Mouse (Mus musculus): ENCODE measurements around the gene Trp73. TPM values are rescaled to one million over a fixed set of nuclear protein-coding genes. Genes with fewer than 3 reads are reported as not detected.

Gene Trp73
- total RNA-seq, 2 experiments from 2014 or later = 0.27 to 0.32 TPM

DNA sequence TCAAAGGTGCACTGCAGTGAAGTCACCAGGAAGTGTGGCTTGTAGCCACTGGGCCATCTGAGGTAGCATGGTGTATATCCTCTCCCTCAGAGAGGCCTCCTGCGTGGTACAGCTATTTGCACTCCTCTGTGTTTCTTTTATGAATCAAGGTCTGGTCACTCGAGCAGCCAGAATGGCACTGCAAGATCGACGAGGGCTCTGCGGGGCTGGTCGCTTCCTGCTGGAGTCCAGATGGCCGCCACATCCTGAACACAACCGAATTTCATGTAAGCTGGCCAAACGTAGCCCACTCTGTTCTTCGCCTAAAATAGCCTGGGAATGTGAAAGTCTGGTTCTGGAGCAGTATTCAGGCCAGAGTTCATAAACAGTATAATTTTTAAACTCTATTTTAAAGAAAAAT lies 6.3 kb upstream of the Trp73 start:
- intact Hi-C loops (cut with DNase I) = no loop called here
- DNase-seq (ENCODE audit: low spot score in 2 of 2) = no peak

DNA sequence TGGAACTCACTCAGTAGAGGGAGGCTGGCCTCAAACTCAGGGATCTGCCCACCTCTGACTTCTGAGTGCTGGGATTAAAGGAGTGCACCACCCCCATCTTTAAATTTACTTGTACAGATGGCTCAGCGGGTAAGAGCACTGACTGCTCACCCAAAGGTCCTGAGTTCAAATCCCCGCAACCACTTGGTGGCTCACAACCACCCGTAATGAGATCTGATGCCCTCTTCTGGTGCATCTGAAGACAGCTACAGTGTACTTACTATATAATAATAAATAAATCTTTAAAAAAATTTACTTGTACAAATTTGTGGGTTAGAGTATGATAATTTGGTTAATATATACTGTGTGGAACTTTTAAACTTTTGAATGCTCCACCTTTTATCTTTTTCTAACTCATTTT lies 4.7 kb upstream of the Trp73 start:
- DNase-seq (ENCODE audit: low spot score in 2 of 2) = no peak
- intact Hi-C loops (cut with DNase I) = no loop called here

DNA sequence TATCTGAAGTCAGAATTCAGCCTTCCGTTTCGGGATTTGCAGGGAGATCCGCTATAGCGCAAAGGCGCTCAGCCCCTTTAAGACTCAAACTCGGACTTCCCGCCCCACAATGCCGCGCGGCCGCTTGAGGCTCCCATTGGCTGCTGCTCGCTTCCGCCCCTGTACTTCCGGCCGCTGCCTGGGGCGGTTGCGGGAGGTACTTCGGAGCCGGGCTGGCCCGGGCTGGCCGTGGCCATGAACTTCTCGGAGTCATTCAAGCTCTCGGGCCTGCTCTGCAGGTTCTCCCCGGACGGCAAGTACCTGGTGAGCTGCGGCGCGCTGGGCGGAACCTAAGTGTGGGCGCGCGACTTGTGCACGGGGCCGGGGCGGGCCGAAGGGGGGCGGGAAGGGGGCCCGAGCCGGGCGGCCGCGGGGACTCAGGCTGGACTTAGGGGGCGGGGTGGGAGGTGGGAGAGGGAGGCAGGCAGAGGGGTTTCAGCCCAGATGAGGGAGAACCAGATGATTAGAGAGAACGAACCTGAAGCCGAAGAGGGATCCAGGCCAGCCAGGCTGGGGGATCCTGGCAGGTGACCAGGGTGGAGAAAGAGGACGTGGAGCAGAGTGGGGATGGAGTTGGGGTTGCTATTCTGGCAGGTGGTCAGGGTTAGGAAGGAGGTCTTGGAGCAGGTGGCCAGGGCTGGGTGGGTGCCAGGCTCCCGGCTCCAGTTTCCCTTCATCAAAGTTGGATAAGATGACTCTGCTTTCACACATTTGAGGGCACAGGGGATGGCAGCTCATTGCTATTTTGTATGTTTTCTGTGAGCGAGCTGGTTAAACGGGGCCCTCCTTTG lies 2.4 kb upstream of the Trp73 start, which contains the start of gene Wrap73:
Wrap73 (plus strand) TSS at position 162 of the 830 bp plus-strand sequence.
- peak; percentile 90 for DNase-seq (ENCODE audit: low spot score in 2 of 2)
- intact Hi-C loops (cut with DNase I) = loop anchor here (2.0 kb wide), 1 partner anchor 18 kb away; the partner anchor contains the start of gene Tprgl

DNA sequence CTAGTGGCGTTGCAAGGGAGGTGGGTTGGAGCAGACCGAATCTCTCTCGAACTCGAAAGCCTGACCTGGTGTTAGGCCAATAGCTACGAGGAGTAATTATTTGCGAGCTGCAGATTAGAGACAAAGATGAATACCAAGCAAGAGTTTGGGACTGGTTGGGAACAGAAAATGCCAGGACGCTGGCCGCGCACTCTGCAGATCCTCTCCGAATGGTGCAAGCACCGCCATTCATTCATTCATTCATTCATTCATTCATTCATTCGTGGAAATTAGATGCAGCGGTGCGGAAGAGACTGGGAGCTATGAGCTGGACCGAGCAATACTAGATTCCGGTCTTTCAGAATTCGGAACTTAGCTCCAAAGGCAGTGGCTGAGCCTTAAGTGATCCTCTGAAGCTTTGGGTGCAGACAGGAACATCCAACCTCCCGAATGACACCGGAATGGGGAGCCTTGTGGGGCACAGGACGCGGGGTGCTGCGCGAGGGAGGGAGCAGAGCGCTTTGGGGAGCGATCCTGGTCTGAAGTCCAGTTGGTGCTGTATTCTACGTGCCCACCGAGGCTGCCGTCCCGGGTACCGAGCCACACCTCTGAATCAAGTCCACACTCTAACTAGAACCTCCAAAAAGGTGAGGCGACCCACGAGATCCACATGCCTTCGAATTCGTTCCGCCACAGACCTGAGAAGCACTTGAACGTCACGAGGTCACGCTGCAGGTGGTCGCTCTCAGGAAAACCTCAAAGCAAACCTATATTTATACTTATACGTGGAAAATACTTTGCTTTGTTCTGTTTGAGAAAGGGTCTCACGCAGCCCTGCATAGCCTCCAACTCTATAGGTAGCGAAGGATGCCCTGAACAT lies 1.2 kb upstream of the Trp73 start:
- intact Hi-C loops (cut with DNase I) = no loop called here

DNA sequence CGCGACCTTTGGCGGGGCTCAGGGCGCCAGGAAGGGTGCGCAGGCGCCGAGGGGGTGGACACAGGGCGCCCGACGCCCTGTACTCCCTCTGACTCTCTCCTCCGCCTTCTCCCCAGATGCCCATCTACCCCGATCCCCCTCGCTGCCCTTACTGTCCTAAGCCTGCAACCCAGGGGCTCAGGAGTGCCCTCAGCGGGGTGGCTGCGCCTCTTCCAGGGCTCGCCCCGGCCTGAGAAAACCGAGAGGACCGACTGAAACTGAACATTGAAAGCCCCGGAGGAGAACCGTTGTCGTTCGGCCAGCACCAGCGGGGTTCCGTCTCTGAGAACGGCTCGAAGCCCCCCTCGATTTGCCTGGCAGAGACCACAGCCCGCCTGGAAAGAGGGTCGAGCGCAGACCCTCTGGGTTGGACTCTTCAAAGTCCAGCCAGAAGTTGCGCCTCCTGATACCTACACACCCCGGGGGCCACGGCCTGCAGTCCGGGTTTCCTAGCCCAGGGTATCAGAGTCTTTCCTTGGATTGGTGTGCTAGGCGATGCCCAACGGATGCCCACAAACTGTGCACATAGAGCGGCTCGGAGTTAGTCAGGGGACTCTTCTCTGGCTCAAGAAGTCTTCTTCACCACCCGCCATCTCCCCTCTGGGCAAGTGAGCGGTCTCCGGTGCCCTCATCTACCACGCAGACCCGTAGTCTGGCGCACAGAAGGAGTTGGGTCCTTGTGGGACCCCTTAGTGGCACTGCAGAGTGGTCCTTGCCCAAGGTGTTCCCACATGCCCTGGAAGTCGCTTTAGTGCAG lies 403 bp upstream of the Trp73 start:
- intact Hi-C loops (cut with DNase I) = no loop called here
- no peak for DNase-seq (ENCODE audit: low spot score in 2 of 2)

More for the DNA sequence above, 1.2 kb upstream of the Trp73 start:
- no peak for DNase-seq (ENCODE audit: low spot score in 2 of 2)

DNA sequence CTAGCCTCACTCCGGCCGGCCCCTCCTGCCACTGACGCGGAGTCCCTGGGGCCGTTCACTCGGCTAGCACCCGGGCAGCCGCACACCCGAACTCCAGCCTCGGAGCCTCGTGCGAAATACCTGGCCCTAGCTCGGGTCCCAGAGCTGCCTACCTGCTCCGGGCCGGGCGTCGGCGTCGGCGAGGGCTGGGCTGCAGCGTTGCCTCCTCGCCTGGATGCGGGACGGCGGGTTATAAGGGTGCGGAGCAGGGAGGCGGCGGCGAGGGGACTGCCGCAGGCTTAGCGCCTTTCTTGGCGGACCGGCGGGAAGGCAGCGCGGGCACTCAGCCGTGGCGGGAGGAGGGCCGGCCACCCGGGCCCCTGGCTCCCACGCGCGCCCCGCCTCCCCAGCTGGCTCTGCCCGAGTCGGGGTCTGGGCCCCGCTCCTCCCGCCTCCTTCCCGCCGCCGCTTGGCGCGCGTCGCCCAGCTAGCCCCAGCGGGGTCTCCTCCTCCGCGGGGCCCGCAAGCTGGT lies 282 bp downstream of the Trp73 start:
- intact Hi-C loops (cut with DNase I) = loop anchor here (5.0 kb wide), 1 partner anchor 503 kb away; no protein-coding TSS in a partner anchor
- DNase-seq (ENCODE audit: low spot score in 2 of 2) = no peak

DNA sequence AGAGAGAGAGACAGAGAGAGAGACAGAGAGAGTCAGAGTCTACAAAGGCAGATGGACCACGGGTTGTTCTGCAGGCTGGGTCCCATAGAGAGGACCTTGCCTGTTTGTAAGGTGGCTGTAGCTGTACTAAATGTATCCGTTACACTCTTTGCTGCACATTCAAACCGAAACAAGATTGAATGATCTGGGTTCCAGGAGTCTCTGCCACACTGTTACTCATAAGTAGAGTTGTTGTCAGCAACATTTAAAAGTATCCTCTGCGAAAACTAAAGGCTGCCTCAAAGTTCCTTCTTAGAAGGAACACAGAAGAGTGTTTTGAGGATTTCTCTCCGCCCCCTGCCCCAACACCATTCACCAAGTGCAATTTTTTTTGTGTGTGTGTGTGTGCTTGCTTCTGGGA lies 2.9 kb downstream of the Trp73 start:
- intact Hi-C loops (cut with DNase I) = loop anchor here (5.0 kb wide), 1 partner anchor 505 kb away; no protein-coding TSS in a partner anchor

DNA sequence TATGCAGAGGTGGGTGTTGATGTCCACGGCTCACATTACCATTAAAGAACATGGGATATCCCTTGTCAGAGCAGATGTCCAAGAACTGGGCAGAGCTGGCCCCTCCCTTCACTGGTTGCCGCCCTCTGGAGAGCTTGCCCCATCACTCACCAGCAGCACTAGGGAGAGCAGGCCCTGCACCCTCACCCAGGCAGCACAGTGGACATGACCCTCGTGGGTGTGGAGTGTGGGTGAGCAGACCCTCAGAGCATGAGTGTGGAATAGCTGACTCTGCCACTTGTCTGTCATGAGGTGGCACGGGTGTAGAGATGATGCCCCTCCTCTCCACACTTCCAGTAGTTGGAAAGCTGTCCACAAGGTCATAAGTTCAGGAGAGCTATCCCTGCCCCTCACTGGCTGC lies 5.2 kb downstream of the Trp73 start:
- intact Hi-C loops (cut with DNase I) = loop anchor here (5.0 kb wide), 1 partner anchor 507 kb away; no protein-coding TSS in a partner anchor
- DNase-seq (ENCODE audit: low spot score in 2 of 2) = no peak

More for the DNA sequence above, 2.9 kb downstream of the Trp73 start:
- no peak for DNase-seq (ENCODE audit: low spot score in 2 of 2)

DNA sequence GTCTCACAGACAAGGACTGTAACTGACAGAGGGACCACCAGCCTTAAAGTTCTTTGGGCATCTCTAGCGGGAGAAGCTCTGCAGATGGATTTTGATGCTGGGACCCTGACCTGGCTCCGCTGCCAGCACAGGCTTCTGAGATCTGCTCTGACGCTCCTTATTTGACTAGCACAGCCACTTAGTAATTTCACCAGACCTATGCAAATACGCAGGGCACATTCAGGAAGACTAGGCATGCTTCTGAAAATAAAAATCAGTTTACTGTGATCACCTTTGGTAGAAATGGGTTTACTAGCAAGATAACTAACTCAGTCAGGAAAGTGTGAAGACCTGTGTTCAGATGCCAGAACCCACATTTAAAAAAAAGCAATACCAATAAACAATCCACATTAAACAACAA lies 8.1 kb downstream of the Trp73 start:
- no peak for DNase-seq (ENCODE audit: low spot score in 2 of 2)
- intact Hi-C loops (cut with DNase I) = no loop called here

DNA sequence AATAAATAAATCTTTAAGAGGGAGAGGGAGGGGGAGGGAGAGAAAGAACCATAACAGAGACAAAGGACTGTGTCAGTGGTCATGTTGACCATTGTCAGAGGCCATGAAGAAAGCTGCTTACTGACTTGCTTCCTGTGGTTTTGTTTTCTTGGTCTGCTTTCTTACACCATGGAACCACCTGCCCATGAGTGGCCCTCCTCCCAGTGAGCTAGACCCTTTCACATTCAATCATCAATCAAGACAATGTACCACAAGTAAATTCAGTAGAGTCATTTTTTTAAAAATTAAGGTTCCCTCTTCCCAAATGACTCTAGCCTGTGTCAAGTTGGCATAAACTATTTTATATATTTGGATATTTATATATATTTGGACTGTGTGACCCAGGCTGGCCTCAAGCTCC lies 10.1 kb downstream of the Trp73 start:
- no peak for DNase-seq (ENCODE audit: low spot score in 2 of 2)
- intact Hi-C loops (cut with DNase I) = no loop called here

DNA sequence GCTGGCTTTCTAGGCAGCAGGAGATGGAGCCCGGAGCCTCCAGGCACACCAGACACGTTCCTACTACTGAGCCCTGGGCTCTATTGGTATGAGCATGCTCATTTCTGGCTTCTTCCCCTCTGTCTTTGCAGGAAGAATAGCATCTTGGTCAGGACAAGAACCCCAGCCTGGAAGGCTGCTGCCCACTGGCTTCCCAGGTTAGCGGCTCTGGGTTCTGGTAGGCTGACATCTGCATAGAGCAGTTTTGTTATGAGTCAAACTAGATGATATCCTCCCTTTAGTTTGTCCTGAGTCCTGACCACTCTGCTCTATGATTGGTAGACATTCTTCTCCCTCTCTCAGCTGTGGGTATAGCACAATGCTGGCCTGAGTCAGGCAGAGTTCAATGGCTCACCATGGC lies 12.7 kb downstream of the Trp73 start:
- intact Hi-C loops (cut with DNase I) = no loop called here
- DNase-seq (ENCODE audit: low spot score in 2 of 2) = no peak

DNA sequence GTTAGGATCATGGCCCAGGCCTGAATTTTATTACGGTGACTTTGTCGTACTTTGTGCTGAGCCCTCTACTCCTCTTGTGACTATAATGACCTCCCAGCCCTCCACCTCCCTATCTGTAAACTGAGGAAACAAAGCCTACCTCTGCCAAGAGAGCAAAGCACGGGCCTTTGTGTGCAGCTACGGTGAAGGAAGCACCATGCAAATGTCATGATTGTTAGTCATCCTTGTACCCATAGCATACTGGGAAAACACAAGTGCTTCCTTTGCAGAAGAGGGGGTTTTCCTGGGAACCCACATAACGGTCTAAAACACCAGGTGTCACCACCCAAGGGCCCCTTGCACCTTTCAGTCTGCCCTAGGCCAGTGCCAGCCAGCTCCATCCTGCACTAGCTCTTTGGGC lies 14.8 kb downstream of the Trp73 start:
- DNase-seq (ENCODE audit: low spot score in 2 of 2) = no peak
- intact Hi-C loops (cut with DNase I) = no loop called here

DNA sequence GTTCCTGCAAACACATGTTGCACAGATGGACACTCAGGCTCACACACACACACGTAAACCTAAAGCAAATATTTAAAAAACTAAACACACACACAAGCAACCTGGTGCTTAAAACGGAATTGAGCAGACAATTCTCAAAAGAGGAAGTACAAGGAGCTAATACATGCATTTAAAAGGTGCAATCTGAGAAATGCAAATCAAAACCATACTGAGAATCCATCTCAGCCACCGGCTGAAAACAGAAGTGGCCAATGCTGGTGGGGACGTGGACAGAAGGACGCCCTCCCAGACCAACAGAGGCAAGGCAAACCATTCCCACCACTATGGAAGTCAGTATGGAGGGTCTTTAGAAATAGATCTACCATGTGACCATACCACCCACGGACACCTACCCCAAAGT lies 16.5 kb downstream of the Trp73 start:
- no peak for DNase-seq (ENCODE audit: low spot score in 2 of 2)
- intact Hi-C loops (cut with DNase I) = no loop called here

DNA sequence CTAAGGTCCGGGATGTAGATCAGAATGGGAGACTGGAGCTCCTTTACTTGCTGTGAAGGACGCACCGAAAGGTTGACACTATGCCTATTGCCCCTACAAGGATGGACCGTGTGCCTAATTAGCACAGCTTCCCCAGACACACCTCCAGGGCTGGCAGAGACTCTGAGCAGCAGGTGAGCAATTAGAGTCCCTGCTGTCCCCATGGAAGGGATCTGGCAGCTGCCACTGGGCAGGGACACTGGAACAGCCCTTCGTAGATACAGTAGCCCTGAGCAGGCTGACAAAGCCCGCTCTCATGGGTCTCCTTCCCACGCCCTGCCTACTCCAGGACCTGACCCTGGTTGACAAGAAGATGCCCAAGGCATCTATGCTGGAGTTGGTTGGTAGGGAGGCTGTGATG lies 17.6 kb downstream of the Trp73 start:
- intact Hi-C loops (cut with DNase I) = no loop called here
- no peak for DNase-seq (ENCODE audit: low spot score in 2 of 2)

DNA sequence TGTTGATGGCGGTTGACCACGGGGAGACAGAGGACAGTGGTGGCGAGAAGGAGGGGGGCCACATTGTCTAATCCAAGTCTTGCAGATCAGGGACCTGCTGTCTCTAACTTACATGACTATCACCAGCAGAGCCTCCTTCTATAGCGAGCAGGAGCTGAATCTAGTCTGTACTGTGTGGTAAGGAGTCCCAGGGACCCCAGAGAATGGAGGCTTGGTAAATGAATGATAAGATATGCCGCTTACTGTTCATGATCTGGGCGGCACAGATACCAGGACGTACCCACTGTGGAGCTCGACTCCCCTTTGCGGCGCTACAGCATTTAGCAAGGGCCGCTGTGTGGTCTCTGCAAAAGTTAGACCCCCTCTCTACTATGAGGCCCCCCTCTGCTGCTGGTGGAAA lies 18.2 kb downstream of the Trp73 start:
- intact Hi-C loops (cut with DNase I) = no loop called here
- no peak for DNase-seq (ENCODE audit: low spot score in 2 of 2)

DNA sequence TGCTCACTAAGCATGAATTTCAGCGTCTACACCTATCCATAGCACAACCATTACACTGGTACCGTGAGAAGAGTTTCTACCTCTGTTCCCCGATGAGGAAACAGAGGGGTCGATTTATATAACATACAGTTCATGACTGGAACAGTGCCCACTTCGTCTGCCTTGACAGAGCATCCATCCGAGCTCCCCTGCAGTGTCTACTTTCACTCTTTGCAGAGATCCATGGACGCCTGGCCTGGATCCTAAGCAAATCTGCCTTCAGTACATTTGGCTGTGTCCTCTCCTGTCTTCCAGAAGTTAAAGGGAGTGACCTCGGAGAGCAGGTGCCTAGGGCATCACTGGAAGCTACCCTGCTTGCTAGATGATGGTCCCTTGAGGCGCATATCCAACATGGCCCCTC lies 20.8 kb downstream of the Trp73 start:
- intact Hi-C loops (cut with DNase I) = no loop called here
- DNase-seq (ENCODE audit: low spot score in 2 of 2) = no peak

DNA sequence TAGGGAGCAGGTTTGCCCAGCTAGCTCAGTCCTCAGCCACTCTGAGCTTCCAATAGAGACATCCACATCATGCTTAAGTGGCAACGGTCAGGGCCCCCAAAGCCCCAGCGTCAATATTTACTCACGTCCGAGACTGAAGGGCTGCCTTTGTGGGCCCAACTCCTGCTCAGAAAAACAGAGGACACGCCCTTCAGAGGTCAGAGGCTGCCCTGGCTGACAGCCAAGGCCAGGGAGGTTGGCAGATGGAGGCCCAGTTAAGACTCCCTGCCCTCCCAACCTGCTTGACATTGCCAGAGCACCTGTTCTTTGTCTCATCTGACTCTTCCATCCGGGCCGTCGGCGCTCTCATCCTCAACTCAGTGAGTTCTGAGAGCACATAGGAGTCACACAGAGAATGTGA lies 21.2 kb downstream of the Trp73 start:
- no peak for DNase-seq (ENCODE audit: low spot score in 2 of 2)
- intact Hi-C loops (cut with DNase I) = no loop called here

DNA sequence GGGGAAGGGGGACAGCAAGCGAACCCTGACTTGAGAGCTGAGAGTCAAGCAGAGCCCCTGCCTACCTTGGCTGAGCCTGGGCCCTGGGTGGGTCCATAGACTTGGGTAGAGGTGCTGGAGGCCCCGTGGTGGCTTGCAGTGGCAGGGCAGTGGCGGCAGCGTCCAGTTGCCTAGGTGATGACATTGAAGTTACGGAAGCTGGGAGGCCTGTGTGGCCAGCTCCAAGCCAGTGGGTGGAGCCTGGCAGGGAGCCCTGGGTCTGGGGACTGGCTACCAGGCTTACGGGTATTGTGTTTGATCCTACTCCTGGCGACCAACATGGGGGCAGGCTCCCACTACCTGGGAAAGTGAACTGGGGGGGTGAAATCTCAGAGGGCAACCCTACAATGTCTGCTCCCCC lies 23.6 kb downstream of the Trp73 start:
- intact Hi-C loops (cut with DNase I) = no loop called here
- no peak for DNase-seq (ENCODE audit: low spot score in 2 of 2)

DNA sequence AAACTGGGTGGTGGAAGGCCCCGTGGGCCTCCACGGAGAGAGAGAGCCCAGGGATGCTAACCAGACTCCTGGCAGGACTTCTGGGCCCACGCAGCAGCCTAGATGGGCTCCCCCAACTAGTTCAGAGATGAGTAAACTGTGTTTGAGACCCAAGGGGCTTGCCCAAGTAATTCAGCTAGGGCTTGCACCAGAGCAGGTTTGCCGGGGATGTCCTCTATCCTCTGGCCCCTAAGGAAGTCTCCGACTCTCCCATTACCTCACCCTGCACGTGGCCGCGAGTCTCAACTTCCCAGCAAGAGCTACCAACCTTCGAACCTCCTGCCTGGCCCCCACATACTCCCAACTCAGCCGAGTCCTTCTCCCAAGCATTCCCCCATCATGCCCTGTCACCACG lies 30.2 kb downstream of the Trp73 start:
- DNase-seq (ENCODE audit: low spot score in 2 of 2) = no peak
- intact Hi-C loops (cut with DNase I) = loop anchor here (5.0 kb wide), 1 partner anchor 83 kb away; the partner anchor contains the start of gene Smim1

Data from left cerebral cortex, postnatal 36 days (tissue).